Mouse (Mus musculus) midbrain, embryonic 14.5 days (tissue): ENCODE measurements around the gene Pex11a. TPM values are rescaled to one million over a fixed set of nuclear protein-coding genes. Genes with fewer than 3 reads are reported as not detected.

Source experiments
- ATAC-seq: fragments of 200-750 bp; cut with Nextera tagmentation; 2 replicates; pipeline ENCODE4 v1.8.0; 2017; ENCODE audit warnings: moderate number of reproducible peaks, moderate library complexity; ENCODE audit not compliant: low FRiP score, low TSS enrichment
- DNase-seq: peaks from one replicate; pipeline ENCODE4 v3.0.0-alpha.2; 2015
- H3K27ac ChIP-seq: fragments of 300-500 bp; sonication (generic); replicated peaks from 2 replicates; pipeline ENCODE4 v1.5.1; 2014; ENCODE audit warnings: mild to moderate bottlenecking, low read depth, low read length, moderate library complexity
- H3K27me3 ChIP-seq: fragments of 300-500 bp; sonication (generic); 2 replicates; pipeline ENCODE4 v1.6.1; 2014; ENCODE audit warnings: low read length, control low read depth, mixed read lengths; ENCODE audit not compliant: control insufficient read depth, insufficient read depth
- H3K36me3 ChIP-seq: fragments of 300-500 bp; sonication (generic); 2 replicates; pipeline ENCODE4 v1.6.1; 2014; ENCODE audit warnings: low read length, control low read depth; ENCODE audit not compliant: control insufficient read depth, insufficient read depth
- H3K4me1 ChIP-seq: fragments of 300-500 bp; sonication (generic); 2 replicates; pipeline ENCODE4 v1.6.1; 2014; ENCODE audit warnings: mild to moderate bottlenecking, antibody characterized with exemption, low read length, control low read depth; ENCODE audit not compliant: control insufficient read depth, insufficient read depth
- H3K4me2 ChIP-seq: fragments of 300-500 bp; sonication (generic); 2 replicates; pipeline ENCODE4 v1.6.1; 2014; ENCODE audit warnings: mild to moderate bottlenecking, low read length, moderate library complexity
- H3K4me3 ChIP-seq: fragments of 300-500 bp; sonication (generic); replicated peaks from 2 replicates; pipeline ENCODE4 v1.5.1; 2014; ENCODE audit warnings: low read depth, low read length
- H3K9ac ChIP-seq: fragments of 300-500 bp; sonication (generic); replicated peaks from 2 replicates; pipeline ENCODE4 v1.6.1; 2014; ENCODE audit warnings: mild to moderate bottlenecking, low read length, moderate library complexity
- H3K9me3 ChIP-seq: fragments of 300-500 bp; sonication (generic); 2 replicates; pipeline ENCODE4 v1.6.1; 2016; ENCODE audit warnings: low read length, control low read depth, mixed read lengths; ENCODE audit not compliant: control insufficient read depth
- WGBS: fragments of 180-500 bp; shearing (Covaris S2); extraction: QIAGEN DNeasy Blood & Tissue Kit; methylation state at CpG from one replicate; pipeline ENCODE4 v1.1.7; 2014; 5-methylcytosine and 5-hydroxymethylcytosine counted together
- polyA plus RNA-seq: library from polyadenylated mRNA; unstranded; fragments of >200 nt; fragmentation: Nextera tagmentation; extraction: Ambion mirVana; gene quantifications from 2 replicates; pipeline ENCODE4 v1.2.1, GENCODE M21; 2014

The Pex11a gene
- polyA plus RNA-seq, 1 experiment from 2014 or later, result 10.1 TPM

GRCm38 (mm10) chr7:79729743-79730370 lies 13.1 kb downstream of the Pex11a start:
- no peak overlapping the region for H3K9ac ChIP-seq
- no peak overlapping the region for H3K4me3 ChIP-seq
- ATAC-seq, result no peak

GRCm38 (mm10) chr7:79729169-79729568 lies 13.8 kb downstream of the Pex11a start:
- ATAC-seq (no peak; the same call in 1 of the 2 replicates), DNase-seq (peak; percentile 83)
- no peak overlapping the region for H3K4me3 ChIP-seq
- H3K36me3 ChIP-seq, result no peaks in the 10 kb centered on the region
- H3K27me3 ChIP-seq, result no peaks in the 10 kb centered on the region
- H3K27ac ChIP-seq, result no peak overlapping the region
- no peaks in the 10 kb centered on the region for H3K4me1 ChIP-seq
- no peak overlapping the region for H3K4me2 ChIP-seq
- no peaks in the 10 kb centered on the region for H3K9me3 ChIP-seq
- no peak overlapping the region for H3K9ac ChIP-seq
- 7% methylated on average over 8 of the region's 8 CpGs for WGBS

More at GRCm38 (mm10) chr7:79729743-79730370, 13.1 kb downstream of the Pex11a start:
- no peak overlapping the region for H3K4me2 ChIP-seq
- no peaks in the 10 kb centered on the region for H3K36me3 ChIP-seq
- H3K9me3 ChIP-seq, result no peaks in the 10 kb centered on the region
- no peaks in the 10 kb centered on the region for H3K4me1 ChIP-seq
- H3K27me3 ChIP-seq, result no peaks in the 10 kb centered on the region
- WGBS, result 72% methylated on average over 11 of the region's 11 CpGs
- DNase-seq, result no peak
- H3K27ac ChIP-seq, result no peak overlapping the region

GRCm38 (mm10) chr7:79728219-79728618 lies 14.7 kb downstream of the Pex11a start:
- no peak overlapping the region for H3K4me2 ChIP-seq
- ATAC-seq (no peak), DNase-seq (peak; percentile 68)
- no peaks in the 10 kb centered on the region for H3K9me3 ChIP-seq
- H3K36me3 ChIP-seq, result no peaks in the 10 kb centered on the region
- peaks cover 4% of the 10 kb centered on the region; the same call in 1 of the 2 replicates for H3K27me3 ChIP-seq
- no peak overlapping the region for H3K9ac ChIP-seq
- H3K4me3 ChIP-seq, result no peak overlapping the region
- H3K27ac ChIP-seq, result no peak overlapping the region
- WGBS, result 37% methylated on average over 6 of the region's 6 CpGs
- no peaks in the 10 kb centered on the region for H3K4me1 ChIP-seq

- ATAC-seq, result no peak
- peak; percentile 74 for DNase-seq
- 18% methylated on average over 2 of the region's 2 CpGs for WGBS
These were observed 15.8 kb downstream of the Pex11a start for GRCm38 (mm10) chr7:79727091-79727490.

GRCm38 (mm10) chr7:79721386-79721977 lies 21.4 kb downstream of the Pex11a start:
- Histone ChIP-seq H3K4me2 (peak overlapping the region; percentile 78), H3K9ac (peak overlapping the region; percentile 73), H3K36me3 (no peaks in the 10 kb centered on the region), H3K9me3 (no peaks in the 10 kb centered on the region), H3K4me3 (peak overlapping the region; percentile 58), H3K4me1 (no peaks in the 10 kb centered on the region), H3K27ac (0 out of 2 replicates have a peak overlapping the region, but pooled peaks have one; percentile 26), H3K27me3 (peaks cover 13% of the 10 kb centered on the region; the same call in 1 of the 2 replicates)
- under 1% methylated on average over 48 of the region's 48 CpGs for WGBS
- ATAC-seq (peak; percentile 34; the same call in 1 of the 2 replicates), DNase-seq (peak; percentile 80)

More at GRCm38 (mm10) chr7:79727091-79727490, 15.8 kb downstream of the Pex11a start:
- no peaks in the 10 kb centered on the region for H3K4me1 ChIP-seq
- no peaks in the 10 kb centered on the region for H3K36me3 ChIP-seq
- no peak overlapping the region for H3K4me3 ChIP-seq
- H3K9me3 ChIP-seq, result no peaks in the 10 kb centered on the region
- no peak overlapping the region for H3K4me2 ChIP-seq
- no peak overlapping the region for H3K9ac ChIP-seq
- peaks cover 7% of the 10 kb centered on the region; the same call in 1 of the 2 replicates for H3K27me3 ChIP-seq
- H3K27ac ChIP-seq, result no peak overlapping the region

GRCm38 (mm10) chr7:79715187-79715981 lies 27.5 kb downstream of the Pex11a start, which contains the start of gene Kif7:
Kif7 (minus strand) TSS chr7:79715720.
- no peaks in the 10 kb centered on the region for H3K9me3 ChIP-seq
- under 1% methylated on average over 52 of the region's 55 CpGs for WGBS
- H3K9ac ChIP-seq, result peak within 1 kb of the TSS; percentile 60
- H3K4me2 ChIP-seq, result peak within 1 kb of the TSS; percentile 90
- peak; percentile 86 for DNase-seq
- peak; percentile 87 for ATAC-seq
- peaks cover 3% of the 10 kb centered on the region; the same call in 1 of the 2 replicates for H3K27me3 ChIP-seq
- H3K27ac ChIP-seq, result no peak within 1 kb of the TSS; the same call in 1 of the 2 replicates
- H3K4me3 ChIP-seq, result peak within 1 kb of the TSS; percentile 55
- no peaks in the 10 kb centered on the region for H3K36me3 ChIP-seq
- peaks cover 16% of the 10 kb centered on the region for H3K4me1 ChIP-seq

GRCm38 (mm10) chr7:79710831-79711230 lies 32.1 kb downstream of the Pex11a start:
- 23% methylated on average over 17 of the region's 17 CpGs for WGBS
- Histone ChIP-seq H3K27me3 (no peaks in the 10 kb centered on the region; the same call in 1 of the 2 replicates), H3K4me1 (peaks cover 18% of the 10 kb centered on the region), H3K9me3 (no peaks in the 10 kb centered on the region), H3K36me3 (no peaks in the 10 kb centered on the region), H3K4me2 (peak overlapping the region; percentile 70), H3K27ac (0 out of 2 replicates have a peak overlapping the region, but pooled peaks have one; percentile 13), H3K9ac (peak overlapping the region; percentile 50), H3K4me3 (peak overlapping the region; percentile 44)
- peak; percentile 40 for DNase-seq
- ATAC-seq, result no peak

- H3K9ac ChIP-seq, result peak overlapping the region; percentile 50
- under 1% methylated on average over 55 of the region's 55 CpGs for WGBS
- H3K9me3 ChIP-seq, result no peaks in the 10 kb centered on the region
- H3K27me3 ChIP-seq, result no peaks in the 10 kb centered on the region; the same call in 1 of the 2 replicates
- ATAC-seq (peak; percentile 82), DNase-seq (peak; percentile 93)
- 0 out of 2 replicates have a peak overlapping the region, but pooled peaks have one; percentile 13 for H3K27ac ChIP-seq
- peak overlapping the region; percentile 44 for H3K4me3 ChIP-seq
- H3K4me1 ChIP-seq, result peaks cover 14% of the 10 kb centered on the region; the same call in 1 of the 2 replicates
- H3K4me2 ChIP-seq, result peak overlapping the region; percentile 70
- no peaks in the 10 kb centered on the region for H3K36me3 ChIP-seq
These were observed 32.8 kb downstream of the Pex11a start for GRCm38 (mm10) chr7:79710130-79710607.
